20 mouse cellular contexts compared by ENCODE assay signal in genomic region chr1:193476805-193477204, GRCm38 (mm10).
DNase-seq lines count a peak whose midpoint lies in the region; ATAC-seq and TF ChIP-seq lines count a peak whose summit lies in the region.
"Had no signal": no experiment of that assay in that cellular context is flagged by ENCODE, and none has a peak within 500 bp of the region (broad histone marks: within the 10 kb centered on the region; RNA-seq: fewer than 3 reads in every experiment).

No protein-coding gene starts in this region.

- no peak overlapping the region for H3K4me3 ChIP-seq in limb, embryonic 11.5 days (ENCODE audit: low read depth, low read length)
- no peak overlapping the region for H3K4me3 ChIP-seq in limb, embryonic 10.5 days
- no peak overlapping the region for H3K4me3 ChIP-seq in limb, embryonic 12.5 days (replicated peaks)
- H3K4me3 ChIP-seq in limb, embryonic 14.5 days (replicated peaks; ENCODE audit: low read length), result no peak overlapping the region
- H3K4me3 ChIP-seq: embryonic facial prominence, embryonic 13.5 days; forebrain, embryonic 13.5 days; forebrain, embryonic 15.5 days had no signal

- no peak overlapping the region for H3K27ac ChIP-seq in limb, embryonic 11.5 days (replicated peaks; ENCODE audit: low read depth, low read length)
- no peak overlapping the region for H3K27ac ChIP-seq in limb, embryonic 10.5 days
- no peak overlapping the region; the same call in 1 of the 2 replicates for H3K27ac ChIP-seq in limb, embryonic 12.5 days
- no peak overlapping the region for H3K27ac ChIP-seq in limb, embryonic 14.5 days (replicated peaks; ENCODE audit: low read depth, low read length)
- H3K27ac ChIP-seq: embryonic facial prominence, embryonic 13.5 days; forebrain, embryonic 13.5 days; forebrain, embryonic 15.5 days had no signal

- H3K36me3 ChIP-seq in limb, embryonic 11.5 days (ENCODE audit: control insufficient read depth, insufficient read depth, low read length), result no peaks in the 10 kb centered on the region
- H3K36me3 ChIP-seq in limb, embryonic 10.5 days, result no peaks in the 10 kb centered on the region
- no peaks in the 10 kb centered on the region for H3K36me3 ChIP-seq in limb, embryonic 12.5 days
- H3K36me3 ChIP-seq in limb, embryonic 14.5 days (ENCODE audit: control insufficient read depth, insufficient read depth, low read length), result no peaks in the 10 kb centered on the region
- H3K36me3 ChIP-seq: embryonic facial prominence, embryonic 13.5 days; forebrain, embryonic 15.5 days had no signal

- H3K27me3 ChIP-seq in limb, embryonic 11.5 days (ENCODE audit: control insufficient read depth, insufficient read depth, low read length), result no peaks in the 10 kb centered on the region
- no peaks in the 10 kb centered on the region for H3K27me3 ChIP-seq in limb, embryonic 10.5 days (ENCODE audit: low read depth, poor library complexity, severe bottlenecking)
- H3K27me3 ChIP-seq in limb, embryonic 12.5 days, result no peaks in the 10 kb centered on the region
- no peaks in the 10 kb centered on the region for H3K27me3 ChIP-seq in limb, embryonic 14.5 days (ENCODE audit: control insufficient read depth, insufficient read depth, low read length)
- H3K27me3 ChIP-seq: embryonic facial prominence, embryonic 13.5 days; forebrain, embryonic 15.5 days had no signal

- H3K4me1 ChIP-seq in limb, embryonic 11.5 days (ENCODE audit: control insufficient read depth, insufficient read depth, low read length), result 0 out of 2 replicates have a peak, but pooled peaks cover 2% of the 10 kb centered on the region
- peaks cover 14% of the 10 kb centered on the region; the same call in 1 of the 2 replicates for H3K4me1 ChIP-seq in limb, embryonic 10.5 days
- H3K4me1 ChIP-seq in limb, embryonic 12.5 days (replicated peaks), result peaks cover 20% of the 10 kb centered on the region
- 0 out of 2 replicates have a peak, but pooled peaks cover 3% of the 10 kb centered on the region for H3K4me1 ChIP-seq in limb, embryonic 14.5 days (ENCODE audit: control insufficient read depth, insufficient read depth, low read length)
- H3K4me1 ChIP-seq: forebrain, embryonic 13.5 days; forebrain, embryonic 15.5 days had no signal

- TF ChIP-seq POLR2A in limb, embryonic 14.5 days (IDR thresholded peaks at IDR 0.05; ENCODE audit: borderline replicate concordance, extremely low read depth, insufficient read depth, insufficient read length), result no peak

- intact Hi-C loops in heart, postnatal 10 days (cut with DNase I), result no loop called here

- peak; percentile 54; the same call in 1 of the 2 replicates for ATAC-seq in limb, embryonic 11.5 days (ENCODE audit: insufficient number of reproducible peaks, low FRiP score, low TSS enrichment, low read depth)
- peak; percentile 71; the same call in 1 of the 2 replicates for ATAC-seq in limb, embryonic 12.5 days (ENCODE audit: insufficient number of reproducible peaks, insufficient read depth, low FRiP score, low TSS enrichment, low read depth)
- ATAC-seq in limb, embryonic 14.5 days (ENCODE audit: low FRiP score, low read depth), result no peak
- ATAC-seq: forebrain, embryonic 13.5 days; forebrain, embryonic 15.5 days; forebrain, postnatal 0 days had no signal

- no peak overlapping the region for H3K9ac ChIP-seq in limb, embryonic 11.5 days (ENCODE audit: low read length)
- no peak overlapping the region for H3K9ac ChIP-seq in limb, embryonic 12.5 days (replicated peaks)
- no peak overlapping the region for H3K9ac ChIP-seq in limb, embryonic 14.5 days (ENCODE audit: low read depth, low read length, severe bottlenecking)
- H3K9ac ChIP-seq: embryonic facial prominence, embryonic 13.5 days; forebrain, embryonic 13.5 days; forebrain, embryonic 15.5 days; forebrain, postnatal 0 days had no signal

- DNase-seq in limb, embryonic 11.5 days (ENCODE audit: low spot score), result no peak
- DNase-seq in limb, embryonic 10.5 days (ENCODE audit: low spot score), result no peak
- DNase-seq in limb, embryonic 14.5 days (ENCODE audit: low spot score), result peak; percentile 16
- no peak for DNase-seq in ovary, adult 18-20 months (ENCODE audit: low spot score)
- DNase-seq in heart, postnatal 10 days, result no peak
- DNase-seq: adrenal gland, adult 2 months; adrenal gland, postnatal 10 days; adrenal gland, postnatal 25 days; cerebellum, adult 11 months; cerebellum, adult 18-20 months; cerebellum, adult 8-10 months; cerebellum, adult 9-11 months; cerebellum, postnatal 14 days; cerebellum, postnatal 36 days; embryo, embryonic 11 days; forebrain, postnatal 0 days had no signal

- no peaks in the 10 kb centered on the region for H3K9me3 ChIP-seq in limb, embryonic 11.5 days (ENCODE audit: control insufficient read depth, low read length)
- H3K9me3 ChIP-seq in limb, embryonic 10.5 days (replicated peaks), result no peaks in the 10 kb centered on the region
- 0 out of 2 replicates have a peak, but pooled peaks cover 5% of the 10 kb centered on the region for H3K9me3 ChIP-seq in limb, embryonic 12.5 days
- H3K9me3 ChIP-seq in limb, embryonic 14.5 days (ENCODE audit: control insufficient read depth, low read length), result no peaks in the 10 kb centered on the region
- H3K9me3 ChIP-seq: embryonic facial prominence, embryonic 13.5 days; forebrain, embryonic 13.5 days; forebrain, embryonic 15.5 days had no signal

- H3K4me2 ChIP-seq in limb, embryonic 11.5 days (ENCODE audit: low read depth, severe bottlenecking), result no peak overlapping the region
- no peak overlapping the region for H3K4me2 ChIP-seq in limb, embryonic 12.5 days
- no peak overlapping the region for H3K4me2 ChIP-seq in limb, embryonic 14.5 days (replicated peaks; ENCODE audit: low read depth, low read length, severe bottlenecking)
- H3K4me2 ChIP-seq: embryonic facial prominence, embryonic 13.5 days; forebrain, embryonic 13.5 days; forebrain, embryonic 15.5 days had no signal

- WGBS in limb, embryonic 11.5 days, result 86% methylated on average over 7 of the region's 7 CpGs
- 92% methylated on average over 7 of the region's 7 CpGs for WGBS in limb, embryonic 10.5 days
- 69% methylated on average over 7 of the region's 7 CpGs for WGBS in limb, embryonic 12.5 days
- 54% methylated on average over 7 of the region's 7 CpGs for WGBS in limb, embryonic 14.5 days
